17 mouse cellular contexts compared by ENCODE assay signal in genomic region chr2:164516592-164516991, GRCm38 (mm10). TPM values are rescaled to one million over a fixed set of nuclear protein-coding genes. Genes with fewer than 3 reads are reported as not detected.
"Had no signal": no experiment of that assay in that cellular context is flagged by ENCODE, and none has a peak within 500 bp of the region (broad histone marks: within the 10 kb centered on the region; RNA-seq: fewer than 3 reads in every experiment).

No protein-coding gene starts in this region.

- H3K27ac ChIP-seq: limb, embryonic 12.5 days; liver, embryonic 14.5 days; macrophage; midbrain, embryonic 12.5 days; neural tube, embryonic 13.5 days; stomach, postnatal 0 days had no signal

- H3K4me2 ChIP-seq: limb, embryonic 12.5 days; midbrain, embryonic 12.5 days; neural tube, embryonic 13.5 days had no signal

- H3K36me3 ChIP-seq: limb, embryonic 12.5 days; midbrain, embryonic 12.5 days; neural tube, embryonic 13.5 days had no signal

- ATAC-seq: midbrain, embryonic 16.5 days had no signal

- H3K4me3 ChIP-seq: limb, embryonic 12.5 days; megakaryocyte, embryonic 14.5 days; midbrain, embryonic 12.5 days; neural tube, embryonic 13.5 days had no signal

- H3K9me3 ChIP-seq: limb, embryonic 12.5 days; midbrain, embryonic 12.5 days; neural tube, embryonic 13.5 days had no signal

- DNase-seq: kidney, postnatal 10 days; lung, adult 2 months; lung, postnatal 10 days; right cerebral cortex, postnatal 14 days; thymus, postnatal 14 days had no signal

- H3K27me3 ChIP-seq: limb, embryonic 12.5 days; neural tube, embryonic 13.5 days had no signal

- H3K9ac ChIP-seq: limb, embryonic 12.5 days; liver, embryonic 14.5 days; midbrain, embryonic 12.5 days; neural tube, embryonic 13.5 days had no signal

RNA-seq across cellular contexts. Expression of gene Trp53tg5, which starts 43.1 kb away (rescaled TPM):
- polyA plus RNA-seq: kidney, embryonic 14.5 days; large intestine, adult 2 months; limb, embryonic 12.5 days; liver, adult 2 months; liver, embryonic 14.5 days; lung, adult 2 months; macrophage; midbrain, embryonic 16.5 days; neural tube, embryonic 13.5 days; small intestine, adult 2 months; stomach, postnatal 0 days had no signal

RNA-seq across cellular contexts. Expression of gene Wfdc2, which starts 45.6 kb away (rescaled TPM):
- polyA plus RNA-seq: macrophage had no signal
